In the genomic region with DNA sequence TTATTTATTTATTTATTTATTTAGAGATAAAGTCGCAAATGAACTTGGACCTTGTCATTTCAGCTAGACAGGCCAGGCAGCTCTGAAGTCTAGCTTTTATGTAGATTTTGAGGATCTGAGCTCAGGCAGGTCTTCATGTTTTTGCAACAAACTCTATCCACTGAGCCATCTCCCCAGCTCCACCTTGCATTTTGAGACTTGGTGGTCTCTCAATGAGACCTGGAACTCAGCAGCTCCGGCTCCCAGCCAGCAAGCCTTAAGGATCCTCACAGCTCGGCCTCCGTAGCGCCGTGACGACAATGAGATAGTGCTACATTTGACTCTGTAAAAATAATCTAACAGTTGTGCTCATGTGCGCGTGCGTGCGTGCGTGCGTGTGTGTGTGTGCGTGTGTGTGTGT, we compare ENCODE assay signal across 17 mouse cellular contexts.
"Had no signal": no experiment of that assay in that cellular context is flagged by ENCODE, and none has a peak within 500 bp of the region (broad histone marks: within the 10 kb centered on the region; RNA-seq: fewer than 3 reads in every experiment).

No protein-coding gene starts in this region.

- H3K27me3 ChIP-seq: neural tube, embryonic 12.5 days; neural tube, embryonic 13.5 days; neural tube, embryonic 15.5 days; stomach, embryonic 15.5 days had no signal

- DNase-seq: retina, postnatal 1 day; right cerebral cortex, adult 18-20 months; right cerebral cortex, postnatal 14 days; right cerebral cortex, postnatal 25 days; right cerebral cortex, postnatal 4 days; spleen, adult 18-20 months; thymus, adult 18-20 months; thymus, adult 2 months; thymus, postnatal 14 days; thymus, postnatal 25 days; thymus, postnatal 36 days; thymus, postnatal 4 days had no signal

- H3K4me3 ChIP-seq: neural tube, embryonic 12.5 days; neural tube, embryonic 13.5 days; neural tube, embryonic 15.5 days; stomach, embryonic 15.5 days had no signal

- H3K27ac ChIP-seq: neural tube, embryonic 12.5 days; neural tube, embryonic 13.5 days; neural tube, embryonic 15.5 days; stomach, embryonic 15.5 days; stomach, postnatal 0 days had no signal

- H3K9ac ChIP-seq: neural tube, embryonic 12.5 days; neural tube, embryonic 13.5 days; neural tube, embryonic 15.5 days; stomach, embryonic 15.5 days had no signal

- H3K9me3 ChIP-seq: neural tube, embryonic 12.5 days; neural tube, embryonic 13.5 days; neural tube, embryonic 15.5 days; stomach, embryonic 15.5 days had no signal

- H3K4me2 ChIP-seq: neural tube, embryonic 12.5 days; neural tube, embryonic 13.5 days; neural tube, embryonic 15.5 days; stomach, embryonic 15.5 days had no signal

- H3K36me3 ChIP-seq: neural tube, embryonic 12.5 days; neural tube, embryonic 13.5 days; neural tube, embryonic 15.5 days; stomach, embryonic 15.5 days had no signal
